Mouse (Mus musculus) hindbrain, embryonic 16.5 days (tissue): ENCODE data around the gene Nup62. TPM values are rescaled to one million over a fixed set of nuclear protein-coding genes. Genes with fewer than 3 reads are reported as not detected.

Source experiments
- ATAC-seq: fragments of 200-750 bp; cut with Nextera tagmentation; 2 replicates; pipeline ENCODE4 v1.8.0; 2017; ENCODE audit warnings: moderate TSS enrichment, moderate library complexity
- H3K27ac ChIP-seq: fragments of 300-500 bp; sonication (generic); 2 replicates; pipeline ENCODE4 v1.5.1; 2014; ENCODE audit warnings: low read depth, mild to moderate bottlenecking, control low read depth, low read length, moderate library complexity
- H3K27me3 ChIP-seq: fragments of 300-500 bp; sonication (generic); replicated peaks from 2 replicates; pipeline ENCODE4 v1.6.1; 2014; ENCODE audit warnings: low read length; ENCODE audit not compliant: control insufficient read depth, insufficient read depth
- H3K36me3 ChIP-seq: fragments of 300-500 bp; sonication (generic); 2 replicates; pipeline ENCODE4 v1.6.1; 2014; ENCODE audit warnings: mild to moderate bottlenecking, low read length, moderate library complexity, mixed read lengths; ENCODE audit not compliant: control insufficient read depth, insufficient read depth
- H3K4me1 ChIP-seq: fragments of 300-500 bp; sonication (generic); 2 replicates; pipeline ENCODE4 v1.6.1; 2014; ENCODE audit warnings: low read depth, low read length; ENCODE audit not compliant: control insufficient read depth, insufficient read depth
- H3K4me2 ChIP-seq: fragments of 300-500 bp; sonication (generic); 2 replicates; pipeline ENCODE4 v1.6.1; 2014; ENCODE audit warnings: mild to moderate bottlenecking, low read length, control low read depth, moderate library complexity
- H3K4me3 ChIP-seq: fragments of 300-500 bp; sonication (generic); 2 replicates; pipeline ENCODE4 v1.5.1; 2014; ENCODE audit warnings: mild to moderate bottlenecking, low read length, control low read depth, moderate library complexity
- H3K9ac ChIP-seq: fragments of 300-500 bp; sonication (generic); 2 replicates; pipeline ENCODE4 v1.6.1; 2014; ENCODE audit warnings: low read depth, mild to moderate bottlenecking, control low read depth, low read length, moderate library complexity
- H3K9me3 ChIP-seq: fragments of 300-500 bp; sonication (generic); 2 replicates; pipeline ENCODE4 v1.6.1; 2014; ENCODE audit warnings: mild to moderate bottlenecking, low read length, moderate library complexity; ENCODE audit not compliant: control insufficient read depth
- WGBS: fragments of 180-500 bp; shearing (Covaris S2); extraction: QIAGEN DNeasy Blood & Tissue Kit; methylation state at CpG from one replicate; pipeline ENCODE4 v1.1.7; 2014; 5-methylcytosine and 5-hydroxymethylcytosine counted together
- polyA plus RNA-seq: library from polyadenylated mRNA; unstranded; fragments of >200 nt; fragmentation: Nextera tagmentation; extraction: Ambion mirVana; gene quantifications from 2 replicates; pipeline ENCODE4 v1.2.1, GENCODE M21; 2015

The Nup62 gene
- polyA plus RNA-seq, 1 experiment from 2014 or later = 42.5 TPM

- 23% methylated on average over 3 of the region's 3 CpGs for WGBS
- Histone ChIP-seq H3K27ac (no peak overlapping the region), H3K9ac (peak overlapping the region; percentile 89), H3K36me3 (no peaks in the 10 kb centered on the region), H3K4me1 (peaks cover 32% of the 10 kb centered on the region), H3K9me3 (no peaks in the 10 kb centered on the region), H3K4me2 (peak overlapping the region; percentile 60), H3K27me3 (no peaks in the 10 kb centered on the region), H3K4me3 (peak overlapping the region; percentile 82)
- no peak for ATAC-seq
Observed at GRCm38 (mm10) chr7:44817441-44817840, 1.6 kb downstream of the Nup62 start.

GRCm38 (mm10) chr7:44818164-44818563 lies 2.3 kb downstream of the Nup62 start:
- no peaks in the 10 kb centered on the region for H3K9me3 ChIP-seq
- H3K4me3 ChIP-seq = 0 out of 2 replicates have a peak overlapping the region, but pooled peaks have one; percentile 0
- peaks cover 32% of the 10 kb centered on the region for H3K4me1 ChIP-seq
- 23% methylated on average over 2 of the region's 2 CpGs for WGBS
- H3K9ac ChIP-seq = no peak overlapping the region
- no peaks in the 10 kb centered on the region for H3K36me3 ChIP-seq
- no peaks in the 10 kb centered on the region for H3K27me3 ChIP-seq
- no peak overlapping the region for H3K27ac ChIP-seq
- ATAC-seq = no peak
- H3K4me2 ChIP-seq = peak overlapping the region; percentile 60

- Histone ChIP-seq H3K36me3 (no peaks in the 10 kb centered on the region), H3K9ac (peak overlapping the region; percentile 36; the same call in 1 of the 2 replicates), H3K4me1 (peaks cover 32% of the 10 kb centered on the region), H3K27ac (peak overlapping the region; percentile 9; the same call in 1 of the 2 replicates), H3K4me2 (peak overlapping the region; percentile 60), H3K9me3 (no peaks in the 10 kb centered on the region), H3K27me3 (no peaks in the 10 kb centered on the region), H3K4me3 (peak overlapping the region; percentile 4; the same call in 1 of the 2 replicates)
- 37% methylated on average over 6 of the region's 6 CpGs for WGBS
- ATAC-seq = no peak
Observed at GRCm38 (mm10) chr7:44818751-44819235, 2.9 kb downstream of the Nup62 start.

GRCm38 (mm10) chr7:44819391-44819790 lies 3.5 kb downstream of the Nup62 start:
- ATAC-seq = no peak
- 98% methylated on average over 2 of the region's 2 CpGs for WGBS
- peaks cover 32% of the 10 kb centered on the region for H3K4me1 ChIP-seq
- H3K27ac ChIP-seq = no peak overlapping the region
- H3K4me2 ChIP-seq = peak overlapping the region; percentile 60; the same call in 1 of the 2 replicates
- H3K4me3 ChIP-seq = no peak overlapping the region; the same call in 1 of the 2 replicates
- no peaks in the 10 kb centered on the region for H3K27me3 ChIP-seq
- no peak overlapping the region for H3K9ac ChIP-seq
- no peaks in the 10 kb centered on the region for H3K9me3 ChIP-seq
- H3K36me3 ChIP-seq = no peaks in the 10 kb centered on the region

GRCm38 (mm10) chr7:44819863-44820262 lies 4.0 kb downstream of the Nup62 start:
- Histone ChIP-seq H3K4me3 (no peak overlapping the region), H3K4me1 (peaks cover 31% of the 10 kb centered on the region), H3K27me3 (no peaks in the 10 kb centered on the region), H3K27ac (no peak overlapping the region), H3K9ac (no peak overlapping the region), H3K36me3 (no peaks in the 10 kb centered on the region), H3K4me2 (no peak overlapping the region), H3K9me3 (no peaks in the 10 kb centered on the region)
- WGBS = 74% methylated on average over 5 of the region's 5 CpGs
- no peak for ATAC-seq

- H3K4me1 ChIP-seq = peaks cover 25% of the 10 kb centered on the region
Observed at GRCm38 (mm10) chr7:44820525-44820924, 4.6 kb downstream of the Nup62 start.

GRCm38 (mm10) chr7:44821666-44822448 lies 6.0 kb downstream of the Nup62 start:
- H3K36me3 ChIP-seq = no peaks in the 10 kb centered on the region

More at GRCm38 (mm10) chr7:44820525-44820924, 4.6 kb downstream of the Nup62 start:
- no peaks in the 10 kb centered on the region for H3K36me3 ChIP-seq
- no peak for ATAC-seq
- no peak overlapping the region for H3K27ac ChIP-seq
- no peaks in the 10 kb centered on the region for H3K9me3 ChIP-seq
- 81% methylated on average over 3 of the region's 3 CpGs for WGBS
- H3K9ac ChIP-seq = no peak overlapping the region
- no peak overlapping the region for H3K4me3 ChIP-seq
- H3K4me2 ChIP-seq = no peak overlapping the region
- H3K27me3 ChIP-seq = no peaks in the 10 kb centered on the region

GRCm38 (mm10) chr7:44823409-44823808 lies 7.5 kb downstream of the Nup62 start:
- 35% methylated on average over 7 of the region's 7 CpGs for WGBS
- no peak for ATAC-seq
- H3K4me3 ChIP-seq = no peak overlapping the region
- no peaks in the 10 kb centered on the region for H3K27me3 ChIP-seq
- H3K27ac ChIP-seq = no peak overlapping the region
- no peak overlapping the region for H3K4me2 ChIP-seq
- no peak overlapping the region for H3K9ac ChIP-seq
- peaks cover 10% of the 10 kb centered on the region for H3K4me1 ChIP-seq
- no peaks in the 10 kb centered on the region; the same call in 1 of the 2 replicates for H3K36me3 ChIP-seq
- no peaks in the 10 kb centered on the region for H3K9me3 ChIP-seq

More at GRCm38 (mm10) chr7:44821666-44822448, 6.0 kb downstream of the Nup62 start:
- ATAC-seq = no peak
- Histone ChIP-seq H3K4me2 (no peak overlapping the region), H3K9ac (no peak overlapping the region), H3K27me3 (no peaks in the 10 kb centered on the region), H3K4me3 (no peak overlapping the region), H3K9me3 (no peaks in the 10 kb centered on the region), H3K27ac (no peak overlapping the region), H3K4me1 (peaks cover 25% of the 10 kb centered on the region)
- 82% methylated on average over 7 of the region's 7 CpGs for WGBS

GRCm38 (mm10) chr7:44824872-44825271 lies 9.0 kb downstream of the Nup62 start:
- WGBS = 37% methylated on average over 3 of the region's 3 CpGs

More at GRCm38 (mm10) chr7:44824872-44825271, 9.0 kb downstream of the Nup62 start:
- Histone ChIP-seq H3K36me3 (peaks cover 13% of the 10 kb centered on the region), H3K27me3 (no peaks in the 10 kb centered on the region), H3K9ac (no peak overlapping the region), H3K4me2 (no peak overlapping the region), H3K9me3 (no peaks in the 10 kb centered on the region), H3K27ac (no peak overlapping the region), H3K4me3 (no peak overlapping the region), H3K4me1 (peaks cover under 1% of the 10 kb centered on the region; the same call in 1 of the 2 replicates)
- ATAC-seq = peak; percentile 64; the same call in 1 of the 2 replicates
